Mouse (Mus musculus) MEL-GATA-1-ER (cell line): ENCODE measurements at regions not wholly inside any gene's neighbourhood (a gene's known extent, or its start where the extent isn't known, plus 50 kb on each side); places are given as distances from the start of the nearest gene placed in this dataset.

ENCODE experiments used
- DNase-seq: peaks from one replicate; pipeline ENCODE4 v3.0.0-alpha.2; 2012; ENCODE audit warnings: low read depth; ENCODE audit errors: extremely low read depth

DNA sequence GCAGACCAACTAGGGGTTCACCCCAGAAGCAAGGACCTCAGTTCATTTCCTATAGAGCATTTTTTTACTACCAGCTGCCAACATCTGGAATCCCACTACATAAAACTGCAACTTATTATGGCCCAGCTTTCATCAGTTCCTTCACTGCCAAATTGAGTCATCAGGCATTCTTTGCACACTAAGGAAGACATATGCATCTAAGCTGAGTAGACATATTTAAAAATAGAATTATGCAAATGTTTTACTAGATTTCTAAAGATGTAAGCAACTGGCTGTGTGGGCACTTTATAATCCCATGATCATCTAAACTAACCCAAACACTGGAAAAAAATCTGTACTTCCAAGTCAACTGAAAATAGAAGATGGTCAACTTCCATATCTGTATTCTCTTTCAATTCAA is 415.9 kb upstream of the Rarb start:
- no peak for DNase-seq

DNA sequence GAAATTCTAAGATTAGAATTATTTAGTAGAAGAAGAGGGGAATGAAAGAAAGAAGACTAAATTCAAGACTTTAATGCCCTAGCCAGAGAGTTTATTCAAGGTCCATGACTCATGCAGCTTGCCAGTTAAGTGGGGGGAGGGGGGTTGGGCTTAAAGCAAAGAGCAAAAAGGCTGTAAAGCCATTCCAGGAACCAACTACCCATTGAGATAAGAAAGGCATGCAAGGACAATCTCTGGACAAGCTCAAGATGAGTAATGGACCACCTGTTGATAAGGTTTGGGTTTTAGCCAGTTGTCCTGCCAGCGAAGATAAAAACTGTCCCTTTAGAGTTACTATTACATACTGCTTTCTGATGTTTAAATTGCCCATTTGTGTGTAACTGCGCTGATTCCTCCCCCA is 392.5 kb upstream of the Rarb start:
- DNase-seq = no peak

DNA sequence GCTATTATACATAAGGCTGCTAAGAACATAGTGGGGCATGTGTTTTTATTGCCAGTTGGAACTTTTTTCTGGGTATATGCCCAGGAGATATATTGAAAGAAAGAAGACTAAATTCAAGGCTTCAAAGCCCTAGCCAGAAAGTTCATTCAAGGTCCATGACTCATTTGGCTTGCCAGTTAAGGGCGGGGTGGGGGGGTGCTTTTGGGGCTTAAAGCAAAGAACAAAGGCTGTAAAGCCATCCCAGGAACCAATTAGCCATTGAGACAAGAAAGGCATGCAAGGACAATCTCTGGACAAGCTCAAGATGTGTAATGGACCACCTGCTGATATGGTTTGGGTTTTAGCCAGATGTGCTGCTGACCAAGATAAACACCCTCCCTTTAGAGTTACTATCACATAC is 386.7 kb upstream of the Rarb start:
- no peak for DNase-seq

DNA sequence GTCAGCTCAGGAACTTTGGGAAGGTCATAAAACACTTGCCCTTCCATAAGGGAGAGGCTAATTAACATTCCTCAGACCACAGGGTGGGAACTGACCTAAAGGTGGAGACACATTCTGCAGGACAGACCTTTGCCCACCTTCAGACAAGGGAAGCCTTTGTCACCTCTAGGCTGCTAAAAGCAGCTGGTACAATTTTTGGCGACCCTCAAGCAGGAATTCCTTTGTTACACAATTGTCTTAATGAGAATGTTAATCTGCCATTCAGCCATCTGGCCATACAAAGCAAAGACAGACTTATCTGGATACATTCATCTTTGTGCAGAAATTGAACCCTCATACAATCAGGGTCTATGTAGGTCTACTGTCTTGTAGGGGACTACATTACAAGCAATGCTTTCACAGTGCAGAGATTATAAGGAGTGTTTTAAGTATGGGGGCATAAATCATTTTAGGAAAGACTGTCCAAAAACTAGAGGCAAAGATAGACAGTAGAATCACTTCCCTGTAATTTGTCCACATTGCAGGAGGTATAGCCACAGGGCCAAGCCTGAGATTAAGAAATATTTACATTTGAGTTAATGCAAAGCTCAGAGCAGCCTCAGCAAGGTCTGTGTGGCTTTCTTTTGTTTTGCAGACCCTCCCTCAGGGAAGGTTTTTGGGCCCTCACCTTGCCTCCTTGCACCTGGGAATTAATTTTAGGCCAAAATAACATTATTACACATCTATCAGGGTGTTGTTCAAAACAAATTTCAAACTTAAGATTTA is 384.5 kb upstream of the Rarb start:
- no peak for DNase-seq

DNA sequence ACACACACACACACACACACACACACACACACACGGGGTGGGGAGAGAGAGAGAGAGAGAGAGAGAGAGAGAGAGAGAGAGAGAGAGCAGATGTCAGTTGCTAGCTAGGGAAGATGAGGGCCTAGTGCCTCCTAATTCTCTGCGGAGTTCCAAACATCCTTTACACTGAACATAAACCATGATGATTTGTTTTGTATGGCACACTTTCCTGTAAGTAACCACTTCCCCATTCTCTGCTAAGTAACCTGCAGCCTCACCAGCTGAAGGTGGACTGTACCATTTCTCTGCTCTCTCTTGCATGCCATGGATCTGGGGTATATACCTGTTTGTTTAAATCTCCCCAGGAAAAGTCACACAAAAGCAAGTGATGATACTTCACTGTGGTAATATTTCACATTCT is 374.0 kb upstream of the Rarb start:
- no peak for DNase-seq

DNA sequence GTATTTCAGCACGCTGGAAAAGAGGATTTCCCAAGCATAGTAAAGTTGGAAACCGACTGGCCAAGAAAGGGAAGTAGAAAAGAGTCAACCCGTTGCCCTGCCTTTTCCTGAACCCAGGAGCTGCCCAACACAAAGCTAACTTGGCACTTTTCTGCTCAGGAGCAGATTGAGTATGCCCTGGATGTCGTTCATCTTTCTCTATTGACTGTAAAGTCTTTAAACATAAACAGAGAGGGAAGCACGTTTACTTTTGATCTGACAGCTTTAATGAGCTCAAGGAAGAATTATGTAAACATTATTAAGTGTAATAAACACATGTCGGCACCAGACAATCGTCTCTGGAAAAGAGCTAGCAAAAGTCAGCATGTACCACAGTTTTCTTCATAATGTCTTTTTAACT is 354.3 kb upstream of the Rarb start:
- DNase-seq = no peak

DNA sequence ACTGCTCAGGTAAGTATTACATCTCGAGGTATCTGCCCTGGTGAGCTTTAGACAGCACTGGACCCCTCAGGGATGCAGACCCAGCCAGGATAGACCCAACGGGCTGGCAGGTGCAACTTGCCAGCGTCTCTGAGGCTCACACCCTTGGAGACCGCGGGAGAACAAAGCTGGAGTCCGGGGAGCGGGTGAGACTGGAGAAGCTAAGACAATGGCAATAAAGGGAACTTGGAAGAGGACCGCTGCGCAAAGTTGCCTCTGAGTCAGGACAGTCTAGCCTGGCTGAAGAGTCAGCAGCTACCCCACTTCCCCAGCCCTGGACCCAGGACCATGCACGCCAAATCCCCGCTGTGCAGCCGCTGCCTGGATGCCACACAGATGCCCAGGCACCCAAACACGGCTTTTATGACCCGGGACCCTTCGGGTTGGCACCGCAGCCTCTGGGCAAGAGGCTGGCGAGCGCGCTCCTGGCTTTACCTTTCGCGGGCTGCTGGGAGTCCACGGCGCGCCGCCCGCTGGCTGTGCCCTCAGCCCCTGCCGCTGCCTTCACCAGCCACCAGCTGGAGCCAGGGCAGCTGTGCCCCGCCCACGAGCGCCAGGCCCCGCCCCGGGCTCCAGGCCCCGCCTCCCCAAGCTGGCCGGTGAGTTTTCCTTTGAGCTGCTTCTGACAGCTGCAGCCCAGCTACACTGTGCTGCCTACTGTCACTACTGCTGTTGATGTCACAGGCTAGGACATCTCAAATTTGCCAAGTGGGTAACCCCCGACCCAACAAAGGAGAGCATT is 353.6 kb upstream of the Rarb start:
- DNase-seq = no peak

DNA sequence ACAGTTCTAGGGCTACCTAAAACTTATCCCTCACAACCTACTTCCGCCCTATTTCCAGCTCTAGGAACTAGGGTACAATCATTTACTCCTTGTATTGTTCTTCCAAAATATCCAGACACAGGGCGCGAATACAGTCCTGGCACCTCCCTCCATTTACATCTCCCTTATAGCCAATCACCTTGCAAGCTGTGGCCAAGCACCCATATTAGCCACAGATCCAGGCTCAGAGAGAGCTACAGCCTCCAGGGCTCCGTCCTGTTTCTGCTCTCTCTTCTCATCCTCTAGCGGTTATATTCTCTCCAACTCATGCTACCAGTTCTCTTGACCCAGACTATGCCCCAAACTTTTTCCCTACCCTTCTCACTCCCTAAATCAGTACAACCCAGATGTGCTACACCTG is 352.9 kb upstream of the Rarb start:
- DNase-seq = no peak

DNA sequence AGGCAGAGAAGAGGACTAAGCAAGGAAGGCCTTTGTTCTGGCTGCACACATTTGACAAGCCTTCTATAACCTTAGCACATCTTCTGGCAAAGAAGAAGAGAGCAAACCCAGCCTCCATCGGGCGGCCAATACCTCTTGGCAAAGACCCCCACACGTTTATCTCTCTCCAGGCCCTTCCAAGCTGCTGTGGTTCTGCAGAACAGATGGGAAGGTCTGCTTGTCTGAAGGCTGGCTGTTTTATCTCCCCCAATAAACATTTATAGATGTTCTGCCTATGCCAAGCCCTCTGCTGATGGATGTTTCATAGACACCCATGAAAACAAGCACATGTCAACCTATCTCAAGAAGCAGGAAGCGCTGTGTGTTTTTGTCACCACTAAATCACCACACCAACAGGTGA is 339.4 kb upstream of the Rarb start:
- no peak for DNase-seq

DNA sequence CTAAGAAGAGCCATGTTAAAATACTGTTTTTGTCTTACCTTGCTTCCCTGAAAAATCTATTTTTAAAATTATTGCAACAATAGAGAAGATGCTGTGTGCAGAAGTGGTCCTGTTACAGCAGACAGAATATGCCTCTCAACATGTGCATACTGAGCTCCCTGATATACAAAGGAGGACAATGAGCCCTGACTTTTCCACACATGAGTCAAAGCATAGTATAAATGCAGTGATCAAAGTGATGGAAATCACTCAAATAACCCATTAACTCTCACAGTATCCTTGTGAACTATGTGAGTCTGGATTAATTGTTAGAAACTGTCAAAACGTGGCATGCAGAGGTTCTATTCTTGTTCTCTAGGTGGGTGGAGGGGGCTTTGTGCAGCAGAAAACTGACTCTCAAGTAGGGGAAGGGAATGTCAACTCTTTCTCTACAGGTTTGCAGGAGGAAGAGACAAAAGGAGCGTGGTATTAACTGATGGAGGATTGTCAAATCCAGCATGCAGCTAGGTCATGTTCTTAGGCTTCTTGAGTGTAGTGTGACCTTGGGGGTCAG is 337.5 kb upstream of the Rarb start:
- DNase-seq = no peak

DNA sequence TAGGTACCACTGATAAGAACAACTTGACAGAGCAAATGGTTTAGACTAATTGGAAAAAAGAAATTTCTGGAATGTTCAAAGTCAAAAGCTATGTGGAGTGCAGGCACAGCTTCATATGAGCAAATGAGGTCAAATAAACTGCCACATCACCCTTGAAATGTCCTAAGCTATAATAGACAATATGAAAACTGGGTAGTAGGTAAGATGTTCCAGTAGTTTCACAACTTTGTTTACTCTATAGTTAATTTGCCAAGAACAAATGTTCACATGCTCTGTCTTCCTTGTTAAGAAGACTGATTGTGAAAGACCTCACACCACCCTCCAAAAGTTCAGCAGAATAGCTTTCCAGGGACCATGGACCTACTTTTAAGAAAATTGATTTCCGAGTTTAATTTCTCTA is 301.7 kb upstream of the Rarb start:
- no peak for DNase-seq

DNA sequence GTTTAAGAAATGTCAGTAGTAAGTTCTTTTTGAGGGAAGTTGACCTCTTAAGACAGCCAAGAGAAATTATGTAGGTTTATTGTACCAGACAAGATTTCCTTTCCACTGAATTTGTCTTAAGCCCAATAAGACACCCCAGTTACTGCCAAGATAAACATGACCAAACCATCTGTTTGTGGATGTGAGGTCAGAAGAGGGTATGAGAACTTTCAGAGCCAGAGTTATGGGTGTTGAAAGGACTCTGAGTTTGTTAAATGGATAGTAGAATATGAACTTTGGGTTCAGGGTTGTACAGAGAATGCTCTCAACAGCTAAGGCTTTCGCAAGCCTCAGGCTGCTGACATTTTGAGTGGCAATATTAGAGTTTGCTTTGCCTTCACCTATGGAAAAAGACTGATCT is 287.7 kb upstream of the Rarb start:
- DNase-seq = no peak

DNA sequence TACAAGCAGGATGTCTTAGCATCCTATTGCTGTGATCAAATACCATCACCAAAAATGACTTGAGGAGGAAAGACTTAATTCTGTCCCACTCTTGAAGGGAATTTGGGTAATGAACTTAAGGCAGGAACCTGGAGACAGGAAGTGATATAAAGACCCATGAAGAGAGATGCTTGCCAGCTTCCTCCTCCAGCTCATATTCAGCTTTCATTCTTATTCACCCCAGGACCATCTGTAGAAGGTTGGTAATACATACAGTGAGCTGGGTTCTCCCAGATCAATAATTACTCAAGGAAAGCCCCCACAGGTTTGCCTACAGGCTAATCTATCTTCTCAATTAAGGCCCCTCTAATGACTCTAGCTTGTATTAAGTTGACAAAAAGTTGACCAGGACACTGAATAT is 283.5 kb upstream of the Rarb start:
- no peak for DNase-seq

DNA sequence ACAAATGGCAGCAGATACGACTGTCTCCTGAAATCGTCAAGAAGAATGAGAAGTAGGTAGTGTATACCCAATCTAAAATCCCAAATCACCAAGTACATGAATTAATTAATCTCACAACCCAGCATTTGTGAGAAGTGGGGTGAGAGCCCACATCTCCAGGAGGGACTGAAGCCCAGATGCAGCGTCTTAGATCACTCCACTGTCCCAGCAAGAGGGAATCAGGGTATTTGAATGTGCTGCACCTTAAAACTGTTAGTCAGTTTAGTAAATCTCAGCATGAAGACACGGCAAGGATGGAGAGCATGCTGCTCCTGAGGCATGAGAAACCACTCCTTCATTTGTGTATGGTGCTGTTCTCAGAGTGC is 271.6 kb upstream of the Rarb start:
- no peak for DNase-seq

DNA sequence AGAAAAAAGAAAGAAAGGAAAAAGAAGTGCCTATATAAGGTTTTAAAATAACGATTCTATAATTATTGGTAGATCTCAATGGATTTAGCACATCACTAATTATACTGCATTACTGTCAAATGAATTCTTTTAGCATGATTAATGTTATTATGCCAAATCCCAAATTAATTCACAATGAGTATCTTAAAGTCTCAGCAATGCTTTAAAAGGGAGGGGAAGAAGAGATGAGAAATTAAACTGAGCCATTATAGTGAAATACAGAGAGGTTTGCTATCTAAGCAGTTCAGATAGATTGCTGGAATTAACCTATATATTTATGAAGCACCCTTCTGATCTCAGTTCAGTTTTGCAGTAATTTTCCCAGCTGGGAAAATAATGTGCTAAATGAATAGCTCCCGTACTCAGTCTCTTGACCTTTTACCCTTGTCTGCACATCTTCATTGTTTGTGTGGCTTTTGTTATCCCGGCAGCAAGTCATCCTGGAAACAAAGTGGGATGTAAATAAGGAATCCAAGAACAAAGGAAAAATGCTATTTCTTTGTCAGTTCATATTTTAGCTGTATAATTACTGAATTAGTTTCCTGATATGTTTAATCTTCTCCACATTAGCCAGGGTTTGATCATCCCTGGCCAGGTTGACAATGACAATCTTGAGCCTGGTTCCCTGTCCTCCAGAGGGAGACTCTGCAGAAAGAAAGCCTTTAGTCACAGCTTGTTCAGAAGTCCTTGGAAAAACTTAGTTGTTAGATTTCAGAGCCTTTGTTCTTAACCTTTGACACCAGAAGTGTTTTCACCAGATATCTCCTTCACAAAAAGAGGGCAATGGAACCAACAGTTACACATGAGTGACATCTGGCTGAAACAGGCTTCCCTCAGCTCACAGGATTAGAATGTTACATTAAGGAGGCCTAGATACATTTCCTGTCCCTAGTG is 270.9 kb upstream of the Rarb start:
- DNase-seq = no peak

DNA sequence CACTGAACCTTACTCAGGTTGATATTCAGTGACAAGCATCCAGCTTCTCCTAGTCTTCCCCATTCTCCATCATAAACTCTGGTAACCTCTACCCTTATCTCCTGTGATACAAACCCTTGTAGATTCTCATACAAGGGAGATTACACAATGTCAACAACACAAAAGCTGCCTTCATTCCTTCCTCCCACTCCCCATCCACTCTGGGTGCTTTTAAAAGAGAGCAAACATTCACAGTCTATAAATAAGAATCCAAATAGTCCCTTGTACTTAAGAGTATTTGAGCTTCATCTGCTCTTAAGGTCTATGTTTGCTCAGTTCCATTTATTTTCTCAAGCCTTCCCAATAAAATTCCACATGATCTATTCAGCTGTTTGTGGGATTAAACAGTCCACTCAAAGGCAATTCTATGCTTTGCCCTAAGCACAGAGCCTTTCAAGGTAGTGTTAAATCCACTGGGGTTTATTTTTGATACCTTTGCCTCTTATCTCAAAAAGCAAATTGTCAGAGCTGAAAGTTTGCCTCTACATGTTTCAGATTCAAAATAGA is 270.2 kb upstream of the Rarb start:
- DNase-seq = no peak

DNA sequence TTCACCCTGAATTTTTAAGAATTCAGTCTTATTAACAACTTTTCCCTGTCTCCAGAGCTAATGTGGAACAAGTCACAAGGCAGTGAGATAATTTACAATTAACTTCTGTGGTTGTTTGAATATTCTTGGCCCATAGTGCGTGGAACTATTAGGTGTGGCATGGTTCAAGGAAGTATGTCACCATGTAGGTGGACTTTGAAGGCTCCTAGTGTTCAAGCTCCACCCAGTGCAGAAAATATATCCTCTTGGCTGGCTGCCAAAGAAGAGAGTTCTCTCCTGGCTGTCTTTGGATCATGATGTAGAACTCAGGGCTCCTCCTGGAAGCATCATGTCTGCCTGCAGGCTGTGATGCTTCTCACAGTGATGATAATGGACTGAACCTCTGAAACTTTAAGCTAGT is 268.9 kb upstream of the Rarb start:
- DNase-seq = no peak

DNA sequence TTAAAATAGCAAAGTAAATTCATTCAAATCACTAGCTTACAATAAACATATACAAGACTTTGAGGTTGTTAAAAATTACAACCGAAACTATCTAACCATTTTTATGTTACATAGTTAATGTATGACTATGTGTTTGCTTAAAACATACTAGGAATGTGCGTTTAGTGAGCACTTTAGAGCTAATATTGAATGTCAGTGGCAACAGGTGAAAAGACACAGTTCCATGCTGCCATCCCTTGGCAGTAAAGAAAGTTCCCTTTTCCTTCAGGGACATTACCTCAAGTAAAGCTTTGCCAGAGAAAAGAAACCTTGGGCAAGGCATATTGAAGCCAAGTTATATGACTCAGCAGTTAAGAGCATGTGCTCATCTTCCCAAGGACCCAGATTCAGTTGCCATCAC is 265.0 kb upstream of the Rarb start:
- DNase-seq = no peak

DNA sequence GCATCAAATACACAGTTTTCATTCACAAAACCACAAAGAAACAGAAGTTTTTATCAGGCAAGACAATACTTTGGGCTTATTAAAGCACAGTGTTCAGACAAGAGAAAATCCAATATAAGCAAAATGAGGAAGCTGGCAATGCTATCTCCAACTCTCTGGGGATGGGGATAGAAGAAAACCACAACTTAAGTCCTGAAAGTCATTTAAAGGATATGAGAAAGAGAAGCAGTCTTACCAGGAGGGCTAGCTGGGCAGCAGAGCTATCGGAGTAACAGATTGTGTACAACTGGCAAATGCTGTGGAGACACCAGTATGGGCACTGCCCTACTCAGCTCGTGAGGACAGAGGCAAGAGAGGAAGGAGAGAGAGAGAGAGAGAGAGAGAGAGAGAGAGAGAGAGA is 262.9 kb upstream of the Rarb start:
- peak; percentile 1 for DNase-seq

DNA sequence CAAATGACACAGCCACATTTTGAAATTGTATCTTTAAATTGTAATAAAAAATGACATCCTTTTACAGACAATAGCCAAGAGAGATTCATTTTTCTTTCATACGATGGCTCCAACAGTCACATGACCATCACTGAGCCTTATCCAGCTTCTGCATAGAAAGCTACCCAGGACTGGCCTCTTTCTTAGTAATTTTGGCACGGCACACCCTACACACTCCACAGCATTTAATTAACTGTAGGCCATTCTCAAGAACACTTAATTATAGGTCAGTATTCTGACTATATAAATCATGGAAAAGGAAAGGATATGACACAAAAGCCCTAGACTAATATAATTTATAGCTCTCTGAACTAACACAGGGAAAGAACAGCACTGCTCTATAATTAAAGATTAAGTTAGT is 260.6 kb upstream of the Rarb start:
- DNase-seq = no peak

DNA sequence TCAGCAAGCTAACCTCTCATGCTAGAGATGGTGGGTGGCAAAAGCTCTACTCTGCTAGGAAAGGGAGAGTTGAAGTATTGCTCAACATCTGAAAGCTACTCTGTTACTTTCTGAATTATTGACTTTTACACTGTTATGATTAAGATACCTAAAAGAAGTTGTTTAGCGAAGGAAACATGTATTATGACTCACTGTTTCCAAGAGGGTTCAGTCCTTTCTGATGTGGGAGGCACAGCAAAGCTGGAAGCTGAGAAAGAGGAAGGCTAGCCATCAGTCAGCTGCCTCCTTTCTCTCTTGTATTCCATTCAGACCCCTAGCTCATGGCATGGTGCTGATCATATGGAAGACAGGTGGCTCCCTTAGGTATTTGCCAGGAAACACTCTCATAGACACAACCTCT is 242.4 kb upstream of the Rarb start:
- no peak for DNase-seq

DNA sequence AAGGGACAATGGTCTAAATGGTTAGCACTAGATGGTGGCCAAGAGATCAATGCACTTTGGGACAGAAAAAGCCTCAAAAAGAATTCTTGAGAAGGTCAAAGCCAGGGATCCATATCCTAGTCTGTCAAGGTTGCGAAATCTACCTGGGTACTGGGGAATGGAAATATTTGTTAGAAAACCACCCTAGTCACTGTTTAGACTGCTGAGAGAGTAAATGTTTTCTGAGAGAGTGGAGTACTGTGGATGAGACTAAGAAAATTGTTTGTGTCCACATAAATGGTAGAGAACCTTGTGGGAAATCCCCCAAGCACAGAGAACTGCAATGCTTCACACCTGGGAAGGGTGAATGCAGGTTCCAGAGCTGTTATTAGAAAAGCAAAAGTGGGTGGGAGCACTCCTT is 239.5 kb upstream of the Rarb start:
- no peak for DNase-seq
